Mouse (Mus musculus) brain, embryonic 14.5 days (tissue): ENCODE measurements around the gene Ptprj.

Experiments used
- CTCF ChIP-seq: fragments of 200-500 bp; IDR thresholded peaks from 2 replicates; pipeline ENCODE4 v1.5.1; 2012; ENCODE audit warnings: inconsistent platforms, mild to moderate bottlenecking, moderate library complexity, borderline replicate concordance; ENCODE audit not compliant: insufficient read depth, insufficient read length; ENCODE audit errors: extremely low read depth
- POLR2A ChIP-seq: fragments of 200-500 bp; IDR thresholded peaks from 2 replicates; pipeline ENCODE4 v1.6.1; 2012; ENCODE audit warnings: mild to moderate bottlenecking, inconsistent platforms, borderline replicate concordance; ENCODE audit not compliant: poor library complexity, insufficient read depth, insufficient read length, severe bottlenecking; ENCODE audit errors: extremely low read depth

DNA sequence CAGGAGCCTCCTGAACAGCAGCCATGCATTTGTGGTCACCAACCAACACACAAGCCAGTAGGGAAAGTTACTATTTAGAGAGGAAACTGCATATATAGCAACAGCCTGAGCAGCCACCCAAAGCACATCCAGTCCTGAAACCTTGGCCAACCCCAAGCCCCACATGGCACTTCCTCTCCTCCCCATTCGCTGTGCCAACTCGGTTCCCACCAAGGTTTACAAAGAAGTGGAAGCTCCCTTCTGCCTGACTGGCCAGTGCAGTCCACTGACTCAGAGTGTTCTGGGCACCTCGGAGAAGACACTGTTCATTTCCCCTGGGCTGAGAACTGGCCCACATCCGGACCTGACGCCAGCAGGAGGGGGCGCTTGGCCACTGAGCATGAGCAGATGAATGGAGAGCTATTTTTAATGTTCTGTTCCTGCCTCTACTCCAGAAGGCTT lies 75.7 kb downstream of the Ptprj start:
- TF ChIP-seq CTCF (no peak), POLR2A (no peak)
